Mouse (Mus musculus) cerebellum, adult 18-20 months (tissue): ENCODE results near the gene Zfp85.
"Not testable (repeated sequence)": the region's sequence is repeated elsewhere in the genome, so short reads cannot be mapped to it uniquely, and the experiment has no call there.

ENCODE experiments used
- DNase-seq, 2 experiments: peaks; one replicate each; pipeline ENCODE4 v3.0.0; 2021

The Zfp85 gene

DNA sequence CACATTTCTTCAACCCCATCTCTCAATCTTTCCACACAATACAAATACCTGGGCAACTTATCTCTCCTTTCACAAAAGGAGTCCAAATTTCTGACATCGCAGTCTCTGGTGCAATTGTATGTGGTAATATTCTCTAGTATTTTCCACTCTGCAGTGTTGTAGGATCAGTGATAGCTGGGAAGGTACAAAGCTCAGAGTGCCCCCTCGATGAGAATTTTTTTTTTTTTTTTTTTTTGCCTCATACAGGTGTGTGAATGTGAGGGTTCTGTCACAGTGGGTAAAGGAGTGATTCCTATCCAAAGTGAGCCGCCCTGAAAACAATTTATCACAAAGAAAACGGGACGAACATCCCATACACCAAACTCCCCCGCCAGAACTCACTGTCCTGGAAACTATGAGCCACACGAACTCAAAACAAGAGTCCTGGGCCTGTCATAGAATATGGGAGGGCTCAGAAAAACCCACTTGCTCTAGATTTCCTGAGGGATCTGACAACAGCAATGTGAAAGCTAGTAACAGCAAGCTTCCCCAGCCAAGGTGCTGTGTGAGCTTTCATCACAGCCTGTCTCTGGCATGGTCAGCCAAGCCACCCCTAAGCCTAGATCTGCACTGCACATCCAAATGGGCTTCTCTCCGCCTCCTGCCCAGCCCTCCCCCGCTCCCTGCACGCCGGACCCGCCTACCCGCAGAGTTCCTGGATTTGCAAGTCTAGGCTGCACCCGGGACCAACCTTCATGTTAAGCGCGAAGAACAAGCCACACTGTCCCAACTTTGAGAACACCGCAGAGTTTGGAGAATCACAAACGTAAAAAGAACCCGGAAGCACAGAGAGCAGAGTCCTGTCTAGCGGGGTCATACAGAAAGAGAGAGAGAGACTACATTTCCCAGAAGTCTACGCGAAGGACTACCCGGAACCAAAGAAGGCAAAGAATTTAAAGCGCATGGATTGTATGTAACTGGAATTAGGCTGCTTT is at the start of gene Zfp85:
TSS of gene Zfp85 (minus strand) at position 896 of the 974 bp plus-strand sequence.
- DNase-seq, result peak; percentile 67 to 72

DNA sequence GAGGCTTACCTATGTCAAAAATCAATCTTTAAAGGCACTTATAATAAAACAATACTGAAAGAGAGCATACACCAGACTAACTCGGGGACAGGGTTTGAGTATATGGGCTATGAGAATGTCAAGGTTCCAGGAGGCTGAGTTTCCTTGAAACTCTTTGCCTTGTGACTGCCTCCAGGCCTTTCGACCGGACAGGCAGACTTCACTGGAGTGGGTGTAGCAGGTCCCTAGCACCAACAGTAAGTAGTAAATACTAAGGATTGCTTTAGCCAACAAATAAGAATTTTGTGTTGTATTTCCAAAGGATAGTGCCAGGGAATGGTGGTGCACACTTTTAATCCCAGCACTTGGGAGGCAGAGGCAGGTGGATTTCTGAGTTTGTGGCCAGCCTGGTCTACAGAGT is 44.1 kb upstream of the Zfp85 start:
- DNase-seq, result not testable (repeated sequence)

- no peak for DNase-seq
These were observed 43.6 kb upstream of the Zfp85 start for GRCm38 (mm10) chr13:67798618-67799017.

GRCm38 (mm10) chr13:67791921-67792455 is 37.0 kb upstream of the Zfp85 start:
- DNase-seq, result no peak

- peak; percentile 73 to 86 for DNase-seq
These were observed 24.5 kb upstream of the Zfp85 start, which contains the start of gene Zfp493 for GRCm38 (mm10) chr13:67779265-67780221. TSS of gene Zfp493 (plus strand) at chr13:67779693.

GRCm38 (mm10) chr13:67763031-67763768 is 8.2 kb upstream of the Zfp85 start:
- no peak for DNase-seq

GRCm38 (mm10) chr13:67759966-67760365 is 4.9 kb upstream of the Zfp85 start:
- DNase-seq, result no peak

- no peak for DNase-seq
These were observed 733 bp upstream of the Zfp85 start for GRCm38 (mm10) chr13:67755761-67756160.

DNA sequence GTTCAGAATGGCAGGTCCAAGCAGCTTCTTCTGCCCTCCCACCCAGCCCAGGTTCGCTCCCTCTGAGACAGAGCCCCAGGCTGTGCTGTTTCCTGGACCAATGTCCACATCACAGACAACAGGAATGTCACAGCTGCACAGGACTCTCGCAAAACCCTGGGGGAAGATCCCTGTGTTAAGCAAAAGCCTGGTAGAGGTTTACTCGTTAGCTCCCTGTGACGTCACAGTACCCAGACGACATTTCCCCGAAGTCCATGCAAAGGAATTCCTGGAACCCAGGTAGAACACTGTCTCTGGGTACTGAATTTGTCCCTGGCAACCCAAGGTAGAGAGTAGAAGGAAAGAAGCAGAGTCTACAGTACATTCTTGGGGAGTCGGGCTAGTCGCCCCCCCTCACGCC is 11.1 kb downstream of the Zfp85 start:
- DNase-seq, result no peak

GRCm38 (mm10) chr13:67742941-67743340 is 12.1 kb downstream of the Zfp85 start:
- DNase-seq, result no peak

- DNase-seq, result not testable (repeated sequence)
These were observed 20.6 kb downstream of the Zfp85 start for GRCm38 (mm10) chr13:67734391-67734790.

GRCm38 (mm10) chr13:67729441-67729840 is 25.6 kb downstream of the Zfp85 start:
- peak in 1 of 2 experiments; percentile 32 for DNase-seq

DNA sequence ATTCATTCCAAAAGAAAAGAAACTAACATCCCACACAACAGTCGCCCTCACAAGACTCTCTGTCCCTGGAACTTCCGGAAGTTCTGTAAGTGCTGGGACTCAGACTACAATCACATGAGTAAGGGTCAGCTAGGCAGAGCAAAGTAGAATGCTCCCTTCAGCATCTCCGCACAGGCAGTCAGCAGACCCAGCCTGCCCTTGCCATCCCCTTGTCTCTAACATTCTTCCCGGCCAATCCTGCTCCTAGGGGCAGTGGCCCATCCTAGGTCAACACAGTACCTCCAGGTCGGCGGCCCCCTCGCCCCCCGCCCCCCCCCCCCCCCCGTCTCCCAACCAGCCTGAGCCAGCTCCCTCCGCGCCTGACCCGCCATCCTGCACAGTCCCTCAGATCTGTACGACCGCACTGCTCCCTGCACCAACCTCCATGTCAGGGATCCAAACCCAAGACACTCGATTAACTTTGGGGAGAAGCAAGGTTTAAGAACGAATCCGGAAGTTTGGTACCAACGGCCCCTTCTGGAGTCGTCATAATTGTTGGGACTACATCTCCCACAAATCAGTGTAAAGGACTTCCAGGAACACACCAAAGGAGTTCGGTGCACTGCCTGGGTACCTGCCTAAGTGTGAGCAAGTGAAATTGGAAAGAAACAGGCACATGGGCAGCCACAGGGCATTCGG is 26.2 kb downstream of the Zfp85 start, which contains the start of gene Zfp65:
TSS of gene Zfp65 (minus strand) at position 533 of the 678 bp plus-strand sequence.
- DNase-seq, result peak; percentile 61 to 64

GRCm38 (mm10) chr13:67728106-67728505 is 26.9 kb downstream of the Zfp85 start:
- no peak for DNase-seq

GRCm38 (mm10) chr13:67725331-67725730 is 29.7 kb downstream of the Zfp85 start:
- DNase-seq, result peak; percentile 19 to 29

- peak; percentile 89 to 92 for DNase-seq
These were observed 31.1 kb downstream of the Zfp85 start for GRCm38 (mm10) chr13:67723848-67724479.
